Mouse (Mus musculus) gastrocnemius, postnatal 10 days (tissue): Measurements from ENCODE around the gene Sirpa. TPM values are rescaled to one million over a fixed set of nuclear protein-coding genes. Genes with fewer than 3 reads are reported as not detected.

Experiments used
- DNase-seq: peaks from one replicate; pipeline ENCODE4 v3.0.0; 2021; ENCODE audit warnings: mixed read lengths
- total RNA-seq, 2 experiments: library from RNA; stranded (reverse); gene quantifications; 2 replicates each; pipeline ENCODE4 v1.2.3; 2021

Sirpa gene
- total RNA-seq, 2 experiments from 2014 or later: 17.2 to 29.1 TPM

DNA sequence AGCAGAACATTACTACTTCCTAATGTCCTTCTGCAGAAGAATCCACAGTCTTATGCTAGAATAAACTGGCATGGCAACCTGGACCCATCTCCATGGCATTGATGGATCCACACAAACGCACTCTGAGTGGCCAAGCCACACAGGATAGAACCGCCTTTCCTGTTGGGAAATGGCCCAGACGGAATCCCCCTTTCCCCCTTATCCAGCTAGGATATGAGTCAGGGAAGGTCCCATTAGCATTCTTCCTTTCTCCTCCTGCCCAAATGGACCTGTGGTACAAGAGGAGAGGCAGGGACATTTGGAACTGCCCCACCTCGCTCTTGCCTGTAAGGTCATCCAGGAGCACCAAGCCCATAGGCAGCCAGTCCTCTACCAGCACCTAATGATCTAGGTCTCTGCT, 10.4 kb upstream of the Sirpa start:
- DNase-seq: no peak

DNA sequence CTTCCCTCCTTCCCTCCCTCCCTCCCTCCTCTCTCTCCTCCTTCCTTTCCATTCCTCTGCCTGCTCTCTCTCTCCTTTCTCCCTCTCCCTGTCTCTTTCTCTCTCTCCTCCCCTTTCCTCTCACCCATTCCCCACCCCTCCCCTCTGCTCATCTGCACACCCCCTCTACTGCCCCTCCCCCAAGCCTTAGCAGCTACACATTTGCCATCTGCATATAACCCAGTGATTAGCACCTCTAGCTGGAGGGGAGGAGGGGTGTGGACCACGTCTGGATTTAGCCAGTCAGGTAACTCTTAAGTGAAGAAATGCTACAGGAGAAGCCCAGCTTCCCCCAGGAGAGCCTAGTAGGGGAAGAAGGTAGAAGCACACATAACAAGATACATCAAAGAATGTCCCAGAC, 7.7 kb upstream of the Sirpa start:
- DNase-seq: no peak

DNA sequence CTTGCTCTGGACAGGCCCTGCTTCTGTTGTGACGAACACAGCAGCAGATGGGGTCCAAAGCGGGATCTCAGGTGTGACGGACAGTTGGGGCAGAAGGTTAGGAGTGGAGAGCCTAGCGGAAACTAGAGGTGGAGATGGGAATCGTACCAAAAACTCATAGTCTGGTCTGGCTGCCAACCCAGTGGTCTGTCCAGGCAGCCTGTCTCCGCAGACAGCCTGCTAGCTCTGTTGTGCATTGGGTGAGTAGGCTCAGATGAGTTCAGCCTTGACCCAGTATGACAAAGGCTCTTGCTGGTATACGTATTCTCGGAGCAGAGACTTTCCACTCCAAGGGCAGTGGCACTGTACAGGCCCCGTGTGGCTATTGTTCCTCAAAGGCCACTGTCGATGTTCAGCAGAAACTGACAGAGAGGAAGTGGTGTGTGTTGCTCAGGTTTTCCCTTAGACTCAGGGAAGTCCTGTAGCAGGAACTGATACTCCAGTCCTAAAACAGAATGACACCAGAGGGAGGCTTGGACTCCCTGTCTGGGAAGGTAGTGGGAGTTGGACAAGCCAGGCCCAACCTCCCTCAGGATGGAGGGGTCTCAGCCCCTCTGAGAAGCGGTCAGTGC, 6.6 kb upstream of the Sirpa start:
- DNase-seq: no peak

DNA sequence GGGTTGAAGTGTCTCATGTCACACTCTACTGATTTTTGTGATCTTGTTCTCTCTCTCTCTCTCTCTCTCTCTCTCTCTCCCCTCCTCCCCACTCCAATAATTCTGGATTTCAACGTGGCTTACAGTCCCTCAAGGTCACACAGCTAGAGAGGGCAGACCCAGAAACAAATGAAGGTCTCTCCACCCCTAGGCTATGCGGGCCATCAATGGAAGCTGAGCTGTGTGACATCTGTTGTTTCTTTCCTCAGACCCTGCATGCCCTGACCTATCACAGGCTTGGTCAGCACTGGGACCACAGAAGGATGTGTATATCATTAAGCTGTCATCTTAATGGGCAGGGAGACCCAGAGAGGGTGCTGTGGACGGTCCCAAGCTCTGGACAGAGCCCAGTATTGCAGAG, 5.4 kb upstream of the Sirpa start:
- no peak for DNase-seq

DNA sequence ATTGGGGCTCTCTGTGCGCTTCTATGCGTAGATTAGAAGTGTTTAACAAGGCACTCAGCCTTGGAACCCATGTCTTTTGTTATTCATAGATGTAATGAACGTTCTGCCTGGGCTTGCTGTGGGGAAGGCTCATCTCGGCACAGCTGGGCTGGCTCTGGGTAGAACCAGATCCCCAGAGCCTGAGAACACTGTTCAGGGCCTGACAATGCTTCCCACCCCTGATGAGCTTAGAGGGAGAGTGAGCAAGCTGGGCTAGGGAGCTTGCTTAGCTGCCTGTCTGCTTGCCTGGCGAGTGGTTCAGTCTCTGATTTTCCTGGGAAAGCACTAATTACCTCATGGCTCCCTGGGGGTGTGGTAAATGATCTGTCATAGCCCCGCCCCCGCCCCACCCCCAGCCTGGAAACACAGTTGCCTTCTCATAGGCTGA, 4.8 kb upstream of the Sirpa start:
- DNase-seq: no peak

DNA sequence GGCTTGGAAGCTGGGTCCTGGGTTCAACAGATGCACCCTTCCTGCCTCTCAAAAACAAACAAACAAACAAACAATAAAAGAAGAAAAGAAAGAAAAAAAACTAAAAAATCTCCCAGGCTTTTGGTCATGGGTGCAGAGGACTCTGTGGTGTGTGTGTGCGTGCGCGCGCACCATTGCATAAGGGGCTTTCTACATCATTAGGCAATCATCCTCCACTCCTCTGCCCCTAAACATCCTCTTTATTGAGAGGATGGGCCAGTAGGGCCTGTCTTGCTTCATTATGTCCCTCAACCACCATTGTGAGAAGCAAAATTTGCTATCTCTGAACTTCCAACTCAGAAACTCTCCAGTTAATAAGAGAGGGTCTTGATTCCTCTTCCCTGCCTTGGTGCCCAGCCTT, 738 bp upstream of the Sirpa start:
- DNase-seq: no peak

DNA sequence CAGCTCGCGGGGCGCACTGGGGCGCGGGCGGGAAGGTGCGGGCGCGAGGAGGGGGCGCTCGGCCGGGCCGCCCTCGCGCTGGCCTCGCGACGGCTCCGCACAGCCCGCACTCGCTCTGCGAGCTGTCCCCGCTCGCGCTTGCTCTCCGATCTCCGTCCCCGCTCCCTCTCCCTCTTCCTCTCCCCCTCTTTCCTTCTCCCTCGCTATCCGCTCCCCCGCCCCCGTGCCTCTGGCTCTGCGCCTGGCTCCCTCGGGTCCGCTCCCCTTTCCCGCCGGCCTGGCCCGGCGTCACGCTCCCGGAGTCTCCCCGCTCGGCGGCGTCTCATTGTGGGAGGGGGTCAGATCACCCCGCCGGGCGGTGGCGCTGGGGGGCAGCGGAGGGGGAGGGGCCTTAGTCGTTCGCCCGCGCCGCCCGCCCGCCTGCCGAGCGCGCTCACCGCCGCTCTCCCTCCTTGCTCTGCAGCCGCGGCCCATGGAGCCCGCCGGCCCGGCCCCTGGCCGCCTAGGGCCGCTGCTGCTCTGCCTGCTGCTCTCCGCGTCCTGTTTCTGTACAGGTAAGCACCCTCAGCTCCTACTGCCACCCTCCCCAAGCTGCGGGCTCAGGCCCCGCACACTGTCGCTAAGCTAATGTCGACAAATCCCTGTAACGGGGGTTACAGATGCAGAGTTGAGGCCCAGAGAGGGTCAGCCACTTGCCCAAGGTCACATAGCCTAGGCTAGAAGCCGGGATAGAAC, 673 bp downstream of the Sirpa start:
- DNase-seq: peak; percentile 84

DNA sequence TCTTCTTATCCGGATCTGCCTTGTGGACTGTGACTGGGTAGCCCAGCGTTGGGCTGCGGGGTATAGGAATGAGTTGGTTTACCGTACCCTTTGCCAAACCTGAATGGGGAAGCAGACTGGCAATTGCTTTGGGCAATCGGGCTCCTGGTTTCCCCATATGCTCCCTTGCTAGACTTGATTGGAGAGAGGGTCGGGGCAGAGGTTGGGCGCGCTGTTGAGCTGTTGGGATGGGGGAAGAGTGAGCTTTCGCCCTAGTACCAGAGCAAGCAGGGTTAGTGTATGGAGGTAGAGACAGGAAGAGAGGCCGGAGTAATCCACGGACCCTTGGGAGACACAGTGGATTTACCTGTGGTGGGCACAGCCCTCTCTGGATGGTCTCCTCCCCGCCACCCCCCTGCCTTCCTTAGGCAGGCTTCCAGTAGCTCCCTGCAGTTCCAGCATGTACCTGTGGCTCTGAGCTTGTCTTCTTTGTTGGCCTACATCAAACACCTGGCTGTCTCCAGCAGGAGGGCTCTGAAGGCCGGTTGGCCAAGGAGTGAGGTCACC, 1.3 kb downstream of the Sirpa start:
- no peak for DNase-seq

DNA sequence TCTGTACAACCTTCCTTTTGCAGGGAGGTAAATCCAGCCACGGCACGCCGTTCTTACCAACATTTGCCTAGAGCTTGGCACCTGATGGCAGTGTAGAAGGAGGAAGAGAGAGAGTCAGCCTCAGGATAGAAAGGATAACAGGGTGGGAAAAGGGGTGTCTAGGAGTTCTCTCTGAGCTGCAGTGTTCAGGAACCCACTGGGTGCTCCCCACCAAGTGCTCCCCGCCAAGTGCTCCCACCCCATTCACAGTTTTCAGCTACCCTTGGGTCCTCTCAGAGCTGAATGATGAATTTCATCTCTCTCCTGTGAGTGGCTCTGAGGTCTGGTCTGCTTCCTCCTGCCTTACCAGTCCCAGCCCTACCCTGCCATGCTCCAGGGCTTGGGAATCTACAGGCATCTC, 1.9 kb downstream of the Sirpa start:
- no peak for DNase-seq

DNA sequence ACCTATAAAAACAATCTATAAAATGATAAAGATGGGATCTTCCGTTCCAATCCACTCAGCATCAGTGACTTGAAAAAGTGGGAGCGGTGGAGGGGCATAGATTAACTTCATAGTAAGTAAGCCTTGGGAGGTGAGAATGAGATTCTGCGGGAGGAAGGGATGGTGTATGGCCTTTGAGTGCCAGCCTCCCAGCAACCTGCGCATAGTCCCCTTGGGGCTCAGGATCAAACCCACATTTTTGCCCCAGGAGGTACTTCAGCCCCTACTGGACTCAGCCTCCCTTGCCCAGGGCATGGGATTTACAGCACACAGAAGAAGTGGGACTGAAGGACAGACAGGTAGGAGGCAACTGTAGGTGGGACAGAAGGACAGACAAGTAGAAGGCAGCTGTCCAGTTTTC, 2.6 kb downstream of the Sirpa start:
- no peak for DNase-seq

DNA sequence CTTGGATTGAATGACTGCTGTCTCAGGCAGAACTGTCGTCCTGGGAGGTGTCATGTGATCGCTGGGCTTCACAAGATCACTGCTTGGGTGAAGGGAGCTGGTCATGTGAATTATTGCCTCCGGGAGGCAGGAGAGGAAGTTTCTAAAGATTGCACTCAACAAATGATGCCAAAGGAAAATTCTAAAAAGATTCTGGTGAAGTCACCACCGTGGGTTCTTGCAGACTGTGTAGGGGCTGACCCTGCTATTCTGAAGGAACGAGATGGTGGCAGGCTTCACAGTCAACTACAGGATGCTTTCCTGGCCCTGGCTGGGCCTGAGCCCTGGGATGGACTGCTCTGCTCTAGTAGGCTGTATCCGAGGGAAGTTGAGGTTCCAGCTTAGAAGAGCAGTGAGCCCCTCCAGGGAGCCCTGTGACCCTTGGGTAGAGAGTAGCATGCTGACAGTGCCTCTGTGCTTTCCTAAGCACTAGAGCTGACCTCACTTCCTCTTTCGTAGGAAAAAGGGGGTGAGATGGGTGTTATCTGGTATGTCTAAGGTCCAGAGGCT, 3.1 kb downstream of the Sirpa start:
- no peak for DNase-seq

DNA sequence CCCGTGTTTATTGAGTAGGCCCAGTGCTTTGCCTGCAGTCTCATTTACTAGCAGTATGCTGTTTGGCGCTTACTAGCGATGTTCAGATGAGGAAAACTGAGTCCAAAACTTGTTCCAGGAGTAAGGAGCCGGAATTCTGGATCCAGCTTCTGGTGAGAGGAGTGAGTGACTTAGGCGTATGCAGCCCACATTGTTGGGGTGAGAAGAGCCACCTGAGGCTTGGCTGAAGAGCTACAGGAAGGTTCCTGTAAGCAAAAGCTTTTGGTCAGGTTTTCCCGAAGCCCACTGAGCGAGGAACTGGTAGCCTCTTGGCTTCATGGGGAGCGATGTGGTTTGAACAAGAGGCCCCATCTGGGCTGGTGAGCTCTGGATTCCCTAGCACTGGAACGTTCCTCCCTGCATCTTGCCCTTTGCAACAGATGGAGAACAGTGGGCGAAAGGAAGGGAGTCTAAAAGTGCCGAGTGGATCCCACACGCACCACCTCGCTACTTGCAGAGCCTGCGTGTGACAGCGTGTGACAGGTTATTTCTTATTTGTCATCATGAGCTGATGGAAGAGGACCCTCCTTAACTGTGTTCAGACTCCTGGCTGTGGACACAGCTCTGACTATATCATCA, 4.0 kb downstream of the Sirpa start:
- no peak for DNase-seq

DNA sequence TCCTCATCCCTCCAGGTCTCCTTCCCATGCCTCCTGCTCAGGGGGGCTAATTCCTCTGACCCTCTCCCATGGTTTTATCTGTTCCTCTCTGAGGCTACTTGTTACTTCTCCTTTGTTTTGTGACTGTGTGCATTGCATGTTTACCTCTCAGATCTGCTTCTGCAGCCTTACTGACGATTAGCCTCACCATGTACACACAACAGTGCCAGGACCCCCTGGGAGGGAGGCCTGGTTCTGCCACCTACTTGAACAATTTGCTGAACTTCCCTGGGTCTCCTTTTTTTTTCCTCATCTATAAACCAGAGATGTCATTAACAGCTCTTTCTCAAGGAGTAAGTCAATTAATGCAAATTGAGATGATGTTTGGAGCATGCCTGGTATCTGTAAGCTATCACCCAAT, 4.9 kb downstream of the Sirpa start:
- DNase-seq: no peak

DNA sequence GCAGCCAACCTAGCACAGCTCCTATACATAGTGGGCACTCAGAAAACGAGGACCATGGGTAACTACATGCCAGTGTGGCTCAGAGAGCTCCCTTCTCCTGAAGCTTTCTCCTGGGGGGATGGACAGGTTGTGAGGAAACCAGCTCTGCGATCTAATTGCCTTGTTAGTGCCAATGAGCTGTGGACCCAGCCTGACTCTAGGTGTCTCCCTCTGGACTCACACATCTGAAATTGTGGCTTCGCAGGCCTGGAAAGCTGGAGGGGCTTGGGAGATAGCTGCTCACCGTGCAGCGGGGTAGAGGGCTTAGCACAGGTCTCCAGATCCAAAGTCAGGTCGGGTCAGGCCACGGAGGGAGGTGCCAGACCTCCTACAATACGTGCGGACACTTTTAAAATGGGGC, 5.5 kb downstream of the Sirpa start:
- no peak for DNase-seq

DNA sequence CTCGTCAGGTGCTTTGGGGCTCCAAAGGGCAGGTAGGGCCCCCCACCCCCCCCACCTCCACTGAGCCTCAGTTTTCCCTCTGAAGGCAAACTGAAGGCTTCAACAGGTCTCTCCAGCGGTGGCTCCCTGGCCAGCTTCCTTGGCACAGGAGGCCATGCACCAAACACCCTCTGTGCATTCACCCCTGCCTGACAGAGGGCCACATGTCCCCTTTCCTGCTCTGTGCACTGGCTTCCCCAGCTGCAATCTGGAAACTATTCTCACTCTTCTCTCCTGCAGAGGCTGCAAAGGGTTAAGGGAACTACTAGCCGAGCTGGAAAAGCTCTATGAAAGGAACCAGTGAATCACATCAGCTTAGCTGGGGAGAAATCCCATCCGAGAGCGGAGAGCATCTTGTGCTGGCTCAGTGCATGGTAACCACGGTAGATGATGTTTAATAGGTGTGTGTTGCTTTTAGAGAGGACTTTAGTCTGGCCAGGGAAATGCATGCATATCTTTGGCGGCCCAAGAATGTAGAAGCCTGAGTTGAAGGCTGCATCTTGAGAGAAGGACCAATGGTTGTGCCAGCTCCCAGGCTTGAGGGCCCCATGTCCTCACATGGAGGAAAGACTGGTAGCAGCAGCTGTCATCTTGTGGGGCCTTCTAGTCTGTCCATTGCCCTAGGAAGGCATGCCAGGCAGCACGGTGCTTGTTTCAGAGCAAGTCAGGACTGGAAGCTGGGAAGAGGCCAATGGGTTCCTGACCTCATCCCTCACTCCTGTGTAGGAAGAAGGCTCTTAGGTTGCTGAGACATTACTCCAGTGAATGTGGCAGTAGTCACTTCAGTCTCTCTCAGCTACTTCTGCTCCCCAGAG, 6.8 kb downstream of the Sirpa start:
- DNase-seq: no peak

DNA sequence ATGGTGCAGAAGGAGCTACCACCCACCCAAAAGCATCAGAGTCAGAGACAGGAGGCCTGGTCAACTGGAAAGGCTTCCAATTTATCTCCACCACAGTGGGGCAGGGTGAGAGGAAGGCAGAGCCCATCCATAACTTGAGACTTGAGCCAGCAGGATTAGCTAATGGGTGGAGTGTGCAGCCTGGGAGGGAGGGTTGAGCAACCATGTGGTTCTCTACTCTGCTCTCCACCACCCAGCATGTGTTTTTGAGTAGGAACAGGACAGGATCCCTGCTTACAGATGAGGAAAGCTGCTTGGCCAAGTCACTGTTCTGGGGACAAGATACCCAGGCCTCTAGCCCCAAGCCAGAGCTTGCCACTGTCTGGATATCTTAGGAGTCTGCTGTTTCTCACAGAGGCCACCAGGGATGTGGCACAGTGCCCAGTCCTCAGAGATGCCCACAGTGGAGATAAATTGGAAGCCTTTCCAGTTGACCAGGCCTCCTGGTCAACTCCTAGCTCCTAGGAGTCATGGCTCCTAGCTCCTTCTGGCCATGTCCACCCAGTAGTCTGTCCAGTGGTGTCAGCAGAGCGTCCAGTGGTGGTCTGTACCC, 8.5 kb downstream of the Sirpa start:
- DNase-seq: peak; percentile 56

DNA sequence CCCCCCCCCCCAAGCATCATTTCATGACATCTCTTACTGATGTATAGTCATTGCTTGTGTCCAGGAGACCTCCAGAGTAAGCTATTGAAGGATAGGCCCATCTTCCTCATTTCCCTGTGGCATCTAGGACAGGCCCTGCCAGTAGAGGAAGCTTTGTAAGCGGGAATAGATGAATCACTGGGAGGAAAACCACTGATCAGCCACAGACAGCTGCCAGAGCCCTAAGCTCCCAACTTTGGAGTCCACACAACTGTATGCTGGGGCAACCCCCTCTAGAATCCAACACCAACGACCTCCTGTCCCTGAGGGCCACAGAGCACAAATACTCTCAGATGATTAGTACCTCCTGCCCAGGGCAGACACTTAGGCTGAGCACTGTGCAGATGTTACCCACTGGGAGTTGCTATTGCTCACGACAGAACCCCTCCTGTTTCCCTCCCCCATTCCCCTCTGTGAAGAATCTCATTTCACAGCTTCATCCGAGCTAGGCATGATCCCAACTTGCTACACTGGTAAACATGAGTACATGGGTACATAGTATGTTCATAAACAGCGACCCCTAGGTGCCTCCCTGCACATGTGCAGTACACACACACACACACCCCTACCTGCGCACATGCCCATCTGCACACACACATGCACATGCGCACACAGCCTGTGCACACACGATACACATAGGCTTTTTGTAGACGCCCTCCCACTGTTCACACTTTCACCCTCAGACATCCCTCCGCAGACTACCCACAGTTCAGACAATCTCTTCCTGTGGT, 9.4 kb downstream of the Sirpa start:
- no peak for DNase-seq

DNA sequence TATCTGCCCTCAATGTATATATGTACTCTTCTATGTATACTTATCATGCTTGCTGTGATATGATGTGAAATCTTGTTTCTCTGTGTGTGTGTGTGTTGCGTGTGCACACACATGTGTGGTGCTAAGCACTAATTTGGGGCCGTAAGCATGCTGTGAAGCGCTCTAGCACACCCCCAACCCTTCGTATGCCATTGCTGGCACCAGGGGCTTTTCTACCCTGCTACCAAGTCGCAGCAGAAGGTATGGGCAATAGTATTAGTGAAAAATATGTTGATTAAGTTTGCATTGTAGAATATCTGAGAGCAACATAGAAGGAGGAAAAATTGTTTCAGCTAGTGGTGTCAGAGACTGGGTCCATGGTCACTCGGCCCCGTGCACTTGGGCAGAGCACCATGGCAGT, 10.2 kb downstream of the Sirpa start:
- no peak for DNase-seq

DNA sequence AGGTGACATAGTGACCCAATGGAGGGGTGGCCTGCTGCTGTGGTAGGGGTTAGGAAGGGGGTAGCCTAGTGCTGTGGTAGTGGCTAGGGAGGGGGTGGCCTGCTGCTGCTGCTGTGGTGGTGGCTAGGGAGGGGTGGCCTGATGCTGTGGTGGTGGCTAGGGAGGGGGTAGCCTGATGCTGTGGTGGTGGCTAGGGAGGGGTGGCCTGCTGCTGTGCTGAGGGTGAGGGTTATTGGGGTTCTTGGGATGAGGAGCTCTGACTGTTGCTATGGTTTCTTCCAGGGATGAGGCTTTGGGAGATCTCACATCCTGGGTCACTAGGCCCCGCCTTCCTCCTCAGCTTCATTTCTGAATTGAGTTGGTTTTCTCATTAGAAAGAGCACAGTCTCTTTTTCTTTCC, 10.9 kb downstream of the Sirpa start:
- DNase-seq: no peak

DNA sequence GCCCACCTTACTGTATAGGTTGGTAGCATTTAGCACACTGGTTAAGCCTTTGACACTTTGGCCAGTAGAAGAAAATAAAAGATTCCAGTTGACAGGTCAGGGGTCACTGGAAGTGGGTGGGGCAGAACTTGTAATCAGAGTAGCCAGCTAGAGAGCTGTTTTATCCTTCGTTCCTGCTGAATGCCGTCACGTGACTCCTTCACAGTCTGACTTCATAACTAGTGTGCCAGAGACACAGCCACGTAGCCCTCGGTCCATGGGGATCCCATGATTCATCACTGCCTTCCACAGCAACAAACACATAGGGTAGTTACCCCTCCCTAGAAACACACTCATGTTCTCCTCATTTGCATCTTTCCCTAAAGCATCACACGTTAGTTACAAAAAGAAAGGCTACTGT, 11.4 kb downstream of the Sirpa start:
- no peak for DNase-seq

DNA sequence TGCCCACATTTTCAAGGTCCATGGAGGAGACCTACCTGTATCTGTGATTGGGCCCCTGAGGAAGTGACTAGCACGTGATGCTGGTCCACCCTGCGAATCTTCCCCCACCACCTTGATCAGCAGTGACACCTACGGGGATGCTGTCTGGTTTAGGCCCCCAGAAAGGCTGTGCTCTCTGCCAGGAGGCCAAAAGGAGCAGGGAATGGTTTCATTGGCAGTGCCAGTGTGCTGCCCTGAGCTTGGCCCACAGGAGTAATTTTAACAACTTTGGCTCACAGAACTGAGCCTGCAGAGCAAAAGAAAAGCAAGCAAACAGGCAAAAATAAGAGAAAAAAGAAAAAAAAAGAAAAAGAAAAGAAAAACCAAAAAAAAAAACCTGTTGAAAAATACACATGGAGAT, 13.2 kb downstream of the Sirpa start:
- no peak for DNase-seq
